Mouse (Mus musculus): ENCODE data around the gene Tmem161a.

GRCm38 (mm10) chr8:70150158-70150557 lies 22.0 kb upstream of the Tmem161a start:
- no peak for TF ChIP-seq CTCF (IDR thresholded peaks at IDR 0.05; ENCODE audit: control insufficient read depth, insufficient read depth, low read length)
- TF ChIP-seq POLR2A (IDR thresholded peaks at IDR 0.05; ENCODE audit: borderline replicate concordance, control insufficient read depth, low read depth, low read length) = no peak

All from bone marrow, adult 2 months (tissue).